Mouse (Mus musculus) midbrain, postnatal 0 days (tissue): ENCODE results near the gene Ptch2. TPM values are rescaled to one million over a fixed set of nuclear protein-coding genes. Genes with fewer than 3 reads are reported as not detected.

Experiments
- ATAC-seq: fragments of 200-750 bp; cut with Nextera tagmentation; 2 replicates; pipeline ENCODE4 v1.8.0; 2017; ENCODE audit warnings: moderate number of reproducible peaks, mild to moderate bottlenecking, moderate TSS enrichment, moderate library complexity; ENCODE audit not compliant: low FRiP score
- DNase-seq: peaks from one replicate; pipeline ENCODE4 v3.0.0-alpha.2; 2015; ENCODE audit warnings: low spot score
- H3K27ac ChIP-seq: fragments of 300-500 bp; sonication (generic); 2 replicates; pipeline ENCODE4 v1.5.1; 2014; ENCODE audit warnings: low read depth, mild to moderate bottlenecking, low read length, mixed read lengths
- H3K27me3 ChIP-seq: fragments of 300-500 bp; sonication (generic); 2 replicates; pipeline ENCODE4 v1.6.1; 2014; ENCODE audit warnings: low read length, control low read depth, mixed read lengths; ENCODE audit not compliant: insufficient read depth
- H3K36me3 ChIP-seq: fragments of 300-500 bp; sonication (generic); 2 replicates; pipeline ENCODE4 v1.6.1; 2014; ENCODE audit warnings: low read length, control low read depth, mixed read lengths; ENCODE audit not compliant: insufficient read depth
- H3K4me1 ChIP-seq: fragments of 300-500 bp; sonication (generic); 2 replicates; pipeline ENCODE4 v1.6.1; 2014; ENCODE audit warnings: mild to moderate bottlenecking, control low read depth, antibody characterized with exemption, low read length, mixed read lengths; ENCODE audit not compliant: insufficient read depth
- H3K4me2 ChIP-seq: fragments of 300-500 bp; sonication (generic); 2 replicates; pipeline ENCODE4 v1.6.1; 2014; ENCODE audit warnings: low read depth, mild to moderate bottlenecking, low read length, mixed read lengths; ENCODE audit not compliant: poor library complexity, severe bottlenecking
- H3K4me3 ChIP-seq: fragments of 300-500 bp; sonication (generic); 2 replicates; pipeline ENCODE4 v1.5.1; 2014; ENCODE audit warnings: low read depth, mild to moderate bottlenecking, low read length, moderate library complexity
- H3K9ac ChIP-seq: fragments of 300-500 bp; sonication (generic); replicated peaks from 2 replicates; pipeline ENCODE4 v1.6.1; 2014; ENCODE audit warnings: mild to moderate bottlenecking, low read length, moderate library complexity, mixed read lengths; ENCODE audit not compliant: poor library complexity, severe bottlenecking
- H3K9me3 ChIP-seq: fragments of 300-500 bp; sonication (generic); 2 replicates; pipeline ENCODE4 v1.6.1; 2016; ENCODE audit warnings: low read length, control low read depth
- CTCF ChIP-seq: IDR thresholded peaks from 2 replicates; pipeline ENCODE4 v1.5.1; 2016; ENCODE audit warnings: antibody characterized with exemption, mild to moderate bottlenecking
- WGBS: fragments of 180-500 bp; shearing (Covaris S2); extraction: QIAGEN DNeasy Blood & Tissue Kit; methylation state at CpG from one replicate; pipeline ENCODE4 v1.1.7; 2014; 5-methylcytosine and 5-hydroxymethylcytosine counted together
- polyA plus RNA-seq: library from polyadenylated mRNA; unstranded; fragments of >200 nt; fragmentation: Nextera tagmentation; extraction: Ambion mirVana; gene quantifications from 2 replicates; pipeline ENCODE4 v1.2.1, GENCODE M21; 2015
- total RNA-seq: library from RNA; depleted of rRNA; stranded (reverse); fragments of >200 nt; gene quantifications from 2 replicates; pipeline ENCODE4 v1.2.3, GENCODE M21; 2014

Ptch2 gene
- total and polyA plus RNA-seq, 2 experiments from 2014 or later: 3.7 to 12.2 TPM

GRCm38 (mm10) chr4:117056514-117056913, 39.4 kb upstream of the Ptch2 start:
- no peak overlapping the region for H3K4me2 ChIP-seq
- 87% methylated on average over 2 of the region's 2 CpGs for WGBS
- no peak for TF ChIP-seq CTCF
- no peaks in the 10 kb centered on the region for H3K9me3 ChIP-seq
- no peak overlapping the region for H3K4me3 ChIP-seq
- H3K9ac ChIP-seq: no peak overlapping the region
- DNase-seq (no peak), ATAC-seq (no peak)
- H3K27ac ChIP-seq: no peak overlapping the region
- H3K4me1 ChIP-seq: no peaks in the 10 kb centered on the region
- H3K36me3 ChIP-seq: 0 out of 2 replicates have a peak, but pooled peaks cover 6% of the 10 kb centered on the region
- no peaks in the 10 kb centered on the region for H3K27me3 ChIP-seq

- Histone ChIP-seq H3K27ac (no peak overlapping the region), H3K36me3 (peaks cover 9% of the 10 kb centered on the region; the same call in 1 of the 2 replicates), H3K9me3 (no peaks in the 10 kb centered on the region), H3K9ac (no peak overlapping the region), H3K27me3 (no peaks in the 10 kb centered on the region), H3K4me1 (no peaks in the 10 kb centered on the region), H3K4me2 (no peak overlapping the region), H3K4me3 (no peak overlapping the region)
- no peak for TF ChIP-seq CTCF
- WGBS: 92% methylated on average over 4 of the region's 4 CpGs
- no peak for ATAC-seq
- DNase-seq: no peak
These were observed 37.4 kb upstream of the Ptch2 start for GRCm38 (mm10) chr4:117058512-117058911.

GRCm38 (mm10) chr4:117062700-117063390, 33.0 kb upstream of the Ptch2 start:
- Histone ChIP-seq H3K9me3 (no peaks in the 10 kb centered on the region), H3K27me3 (no peaks in the 10 kb centered on the region), H3K4me2 (no peak overlapping the region), H3K36me3 (peaks cover 28% of the 10 kb centered on the region), H3K4me1 (no peaks in the 10 kb centered on the region), H3K9ac (no peak overlapping the region), H3K4me3 (no peak overlapping the region), H3K27ac (no peak overlapping the region)
- no peak for TF ChIP-seq CTCF
- ATAC-seq: no peak
- DNase-seq: no peak
- 10% methylated on average over 4 of the region's 4 CpGs for WGBS

GRCm38 (mm10) chr4:117068035-117068434, 27.8 kb upstream of the Ptch2 start:
- Histone ChIP-seq H3K36me3 (peaks cover 52% of the 10 kb centered on the region), H3K27ac (no peak overlapping the region), H3K4me3 (no peak overlapping the region), H3K9me3 (no peaks in the 10 kb centered on the region), H3K4me2 (no peak overlapping the region), H3K27me3 (no peaks in the 10 kb centered on the region), H3K4me1 (no peaks in the 10 kb centered on the region), H3K9ac (no peak overlapping the region)
- TF ChIP-seq CTCF: no peak
- DNase-seq: no peak
- ATAC-seq: no peak
- WGBS: 95% methylated on average over 7 of the region's 7 CpGs

GRCm38 (mm10) chr4:117069647-117070046, 26.2 kb upstream of the Ptch2 start:
- H3K4me2 ChIP-seq: no peak overlapping the region
- DNase-seq (no peak), ATAC-seq (no peak)
- H3K9ac ChIP-seq: no peak overlapping the region
- H3K4me3 ChIP-seq: no peak overlapping the region
- no peak overlapping the region for H3K27ac ChIP-seq
- no peak for TF ChIP-seq CTCF
- H3K36me3 ChIP-seq: peaks cover 54% of the 10 kb centered on the region
- no peaks in the 10 kb centered on the region for H3K9me3 ChIP-seq
- WGBS: 95% methylated on average over 1 of the region's 1 CpGs
- no peaks in the 10 kb centered on the region for H3K4me1 ChIP-seq
- H3K27me3 ChIP-seq: no peaks in the 10 kb centered on the region

- WGBS: 94% methylated on average over 4 of the region's 4 CpGs
- Histone ChIP-seq H3K27me3 (no peaks in the 10 kb centered on the region), H3K9ac (no peak overlapping the region), H3K36me3 (peaks cover 49% of the 10 kb centered on the region), H3K27ac (no peak overlapping the region), H3K4me1 (no peaks in the 10 kb centered on the region), H3K4me3 (no peak overlapping the region), H3K4me2 (no peak overlapping the region), H3K9me3 (no peaks in the 10 kb centered on the region)
- no peak for ATAC-seq
- DNase-seq: no peak
- no peak for TF ChIP-seq CTCF
These were observed 25.3 kb upstream of the Ptch2 start for GRCm38 (mm10) chr4:117070624-117071023.
